Mouse (Mus musculus): ENCODE data around the gene Cnga2. TPM values are rescaled to one million over a fixed set of nuclear protein-coding genes. Genes with fewer than 3 reads are reported as not detected.
A peak's percentile ranks its signal among the peaks of the same experiment; 100 is the strongest.

The Cnga2 gene
- total RNA-seq (2014; rRNA removed) (0.60 TPM in 1 of 2 replicates, not detected in the other), polyA plus RNA-seq (2015; fragmentation: Nextera tagmentation; extraction: Ambion mirVana) (0.18 and 0.27 TPM in 2 replicates)

DNA sequence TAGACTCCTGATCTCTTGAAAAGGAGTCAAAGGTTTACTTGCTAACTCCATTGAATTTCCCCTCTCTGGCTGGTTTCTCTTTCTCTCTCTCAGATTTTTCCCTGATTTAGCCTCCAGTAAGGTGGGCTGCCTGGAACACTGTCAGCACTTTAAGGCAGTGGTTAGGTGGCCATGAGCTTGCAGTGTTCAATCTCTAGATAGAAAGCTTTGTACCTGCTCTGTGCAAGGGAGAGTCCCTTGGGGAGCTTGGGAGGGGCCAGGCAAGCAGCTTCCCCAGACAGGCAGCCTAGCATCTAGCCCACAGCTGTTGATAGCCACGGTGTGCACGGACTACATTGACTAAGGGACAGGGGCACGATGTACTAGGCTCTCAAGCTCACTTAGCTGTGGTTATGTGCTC is at the start of gene Cnga2:
Cnga2 (plus strand) TSS at position 301 of the 400 bp plus-strand sequence.
- H3K9me3 ChIP-seq (ENCODE audit: low read length) = no peaks in the 10 kb centered on the region
- no peaks in the 10 kb centered on the region for H3K36me3 ChIP-seq (ENCODE audit: insufficient read depth, low read length)
- ATAC-seq (ENCODE audit: low FRiP score) = no peak
- H3K4me3 ChIP-seq (ENCODE audit: low read depth, low read length) = no peak within 1 kb of the TSS
- DNase-seq (ENCODE audit: low spot score) = no peak
- no peak for TF ChIP-seq CTCF (IDR thresholded peaks at IDR 0.05)
- no peaks in the 10 kb centered on the region for H3K4me1 ChIP-seq (ENCODE audit: insufficient read depth, low read length)
- H3K27me3 ChIP-seq (ENCODE audit: insufficient read depth, low read length) = no peaks in the 10 kb centered on the region
- no peak within 1 kb of the TSS for H3K4me2 ChIP-seq (ENCODE audit: low read depth, low read length, poor library complexity, severe bottlenecking)
- no peak within 1 kb of the TSS for H3K9ac ChIP-seq (replicated peaks; ENCODE audit: low read length, poor library complexity, severe bottlenecking)
- no peak within 1 kb of the TSS for H3K27ac ChIP-seq (ENCODE audit: low read depth, low read length)
- WGBS = 88% methylated on average over 3 of the region's 3 CpGs

DNA sequence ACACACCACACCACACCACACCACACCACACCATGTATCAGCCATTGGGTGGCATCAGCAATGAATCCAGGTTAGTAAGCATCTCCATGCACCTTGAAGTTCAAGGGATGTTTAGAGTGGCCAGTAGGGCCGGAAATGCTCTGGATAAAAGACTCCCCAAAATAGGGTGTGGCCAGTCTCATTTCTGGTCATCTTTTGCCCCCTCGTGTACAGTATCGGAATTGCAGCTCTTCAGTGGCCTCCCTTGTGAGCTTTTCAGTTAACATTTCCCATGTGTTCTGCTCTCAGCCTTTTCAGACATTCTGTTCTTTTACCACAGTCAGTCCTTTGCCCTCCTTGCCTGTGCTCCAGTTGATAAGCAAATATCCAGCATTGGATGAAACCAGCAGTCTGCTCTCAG is 45.0 kb upstream of the Cnga2 start:
- ATAC-seq (ENCODE audit: low FRiP score) = no peak
- TF ChIP-seq CTCF (IDR thresholded peaks at IDR 0.05) = peak; percentile 60
- WGBS = 18% methylated on average over 3 of the region's 3 CpGs

GRCm38 (mm10) chrX:71958366-71958765 is 33.3 kb upstream of the Cnga2 start:
- no peak for ATAC-seq (ENCODE audit: low FRiP score)
- H3K9ac ChIP-seq (replicated peaks; ENCODE audit: low read length, poor library complexity, severe bottlenecking) = no peak overlapping the region
- H3K27me3 ChIP-seq (ENCODE audit: insufficient read depth, low read length) = no peaks in the 10 kb centered on the region
- H3K4me1 ChIP-seq (ENCODE audit: insufficient read depth, low read length) = no peaks in the 10 kb centered on the region
- TF ChIP-seq CTCF (IDR thresholded peaks at IDR 0.05) = no peak
- no peak overlapping the region for H3K4me2 ChIP-seq (ENCODE audit: low read depth, low read length, poor library complexity, severe bottlenecking)
- DNase-seq (ENCODE audit: low spot score) = no peak
- H3K9me3 ChIP-seq (ENCODE audit: low read length) = no peaks in the 10 kb centered on the region
- no peak overlapping the region for H3K4me3 ChIP-seq (ENCODE audit: low read depth, low read length)
- H3K27ac ChIP-seq (ENCODE audit: low read depth, low read length) = no peak overlapping the region
- H3K36me3 ChIP-seq (ENCODE audit: insufficient read depth, low read length) = no peaks in the 10 kb centered on the region

More for the DNA sequence above, 45.0 kb upstream of the Cnga2 start:
- Histone ChIP-seq H3K4me2 (ENCODE audit: low read depth, low read length, poor library complexity, severe bottlenecking) (no peak overlapping the region), H3K36me3 (ENCODE audit: insufficient read depth, low read length) (no peaks in the 10 kb centered on the region), H3K9me3 (ENCODE audit: low read length) (no peaks in the 10 kb centered on the region), H3K4me1 (ENCODE audit: insufficient read depth, low read length) (no peaks in the 10 kb centered on the region), H3K27ac (ENCODE audit: low read depth, low read length) (no peak overlapping the region), H3K27me3 (ENCODE audit: insufficient read depth, low read length) (no peaks in the 10 kb centered on the region), H3K9ac (replicated peaks; ENCODE audit: low read length, poor library complexity, severe bottlenecking) (no peak overlapping the region), H3K4me3 (ENCODE audit: low read depth, low read length) (no peak overlapping the region)
- DNase-seq (ENCODE audit: low spot score) = peak; percentile 21

GRCm38 (mm10) chrX:71962073-71963051 is 29.3 kb upstream of the Cnga2 start, which contains the start of gene Prrg3:
Prrg3 (plus strand) TSS chrX:71962624.
- H3K4me2 ChIP-seq (ENCODE audit: low read depth, low read length, poor library complexity, severe bottlenecking) = peak within 1 kb of the TSS; percentile 69
- H3K36me3 ChIP-seq (ENCODE audit: insufficient read depth, low read length) = no peaks in the 10 kb centered on the region
- peak within 1 kb of the TSS; percentile 75 for H3K9ac ChIP-seq (replicated peaks; ENCODE audit: low read length, poor library complexity, severe bottlenecking)
- H3K4me1 ChIP-seq (ENCODE audit: insufficient read depth, low read length) = no peaks in the 10 kb centered on the region
- 22% methylated on average over 41 of the region's 72 CpGs for WGBS
- H3K4me3 ChIP-seq (ENCODE audit: low read depth, low read length) = peak within 1 kb of the TSS; percentile 45
- no peaks in the 10 kb centered on the region for H3K27me3 ChIP-seq (ENCODE audit: insufficient read depth, low read length)
- no peak for TF ChIP-seq CTCF (IDR thresholded peaks at IDR 0.05)
- H3K27ac ChIP-seq (ENCODE audit: low read depth, low read length) = peak within 1 kb of the TSS; percentile 67
- DNase-seq (ENCODE audit: low spot score) = peak; percentile 41
- peak; percentile 84 for ATAC-seq (ENCODE audit: low FRiP score)
- H3K9me3 ChIP-seq (ENCODE audit: low read length) = no peaks in the 10 kb centered on the region

- H3K9ac ChIP-seq (replicated peaks; ENCODE audit: low read length, poor library complexity, severe bottlenecking) = peak overlapping the region; percentile 75
- ATAC-seq (ENCODE audit: low FRiP score) (peak; percentile 63; the same call in 1 of the 2 replicates), DNase-seq (ENCODE audit: low spot score) (peak; percentile 23)
- no peaks in the 10 kb centered on the region for H3K36me3 ChIP-seq (ENCODE audit: insufficient read depth, low read length)
- peak overlapping the region; percentile 45 for H3K4me3 ChIP-seq (ENCODE audit: low read depth, low read length)
- WGBS = 25% methylated on average over 9 of the region's 9 CpGs
- peak overlapping the region; percentile 69 for H3K4me2 ChIP-seq (ENCODE audit: low read depth, low read length, poor library complexity, severe bottlenecking)
- TF ChIP-seq CTCF (IDR thresholded peaks at IDR 0.05) = peak; percentile 32
- H3K27ac ChIP-seq (ENCODE audit: low read depth, low read length) = peak overlapping the region; percentile 67
- no peaks in the 10 kb centered on the region for H3K27me3 ChIP-seq (ENCODE audit: insufficient read depth, low read length)
- H3K9me3 ChIP-seq (ENCODE audit: low read length) = no peaks in the 10 kb centered on the region
- H3K4me1 ChIP-seq (ENCODE audit: insufficient read depth, low read length) = no peaks in the 10 kb centered on the region
These were observed 28.3 kb upstream of the Cnga2 start for GRCm38 (mm10) chrX:71963275-71963912.
